8 mouse cellular contexts compared by ENCODE assay signal in the genomic region with DNA sequence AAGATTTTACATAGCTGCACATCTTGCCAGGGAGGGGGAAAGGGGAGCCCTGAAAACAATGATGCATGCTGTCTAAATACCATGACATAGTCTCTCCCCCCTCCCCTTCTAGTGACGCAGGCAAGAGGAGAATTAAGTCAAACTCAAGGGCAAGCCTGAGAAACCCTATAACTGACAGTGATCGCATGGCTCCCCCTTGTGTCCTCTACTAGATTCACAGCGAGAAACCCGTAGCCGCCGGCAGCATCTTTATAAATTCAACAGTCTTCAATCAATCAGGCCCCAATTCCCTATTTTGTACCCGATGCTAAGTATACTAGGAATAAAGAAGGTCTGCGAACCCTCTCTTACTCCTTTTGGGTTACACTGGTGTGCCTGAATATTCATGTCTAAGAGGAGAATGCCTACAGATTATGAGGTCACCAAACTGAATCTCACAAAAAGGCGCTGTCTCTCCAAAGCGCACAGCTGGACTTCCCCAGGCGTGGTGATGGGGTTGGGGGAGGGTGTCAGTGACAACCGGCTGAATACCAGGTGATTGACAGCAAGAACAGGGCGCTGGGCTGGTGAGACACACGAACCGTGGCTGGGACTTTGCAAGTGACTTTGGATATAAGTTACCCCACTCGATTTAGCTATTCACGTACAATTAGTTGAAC. TPM values are rescaled to one million over a fixed set of nuclear protein-coding genes. Genes with fewer than 3 reads are reported as not detected.
DNase-seq lines count a peak whose midpoint lies in the region; ATAC-seq and TF ChIP-seq lines count a peak whose summit lies in the region.

No protein-coding gene starts in this region.

- 5% methylated on average over 17 of the region's 17 CpGs for WGBS in lung, adult 2 months
- 2% methylated on average over 17 of the region's 17 CpGs for WGBS in neural tube, embryonic 15.5 days

- peak overlapping the region; percentile 68 for H3K4me2 ChIP-seq in neural tube, embryonic 15.5 days

- H3K4me3 ChIP-seq in layer of hippocampus, adult 2 months: 0 out of 2 replicates have a peak overlapping the region, but pooled peaks have one; percentile 0
- H3K4me3 ChIP-seq in lung, adult 2 months (replicated peaks; ENCODE audit: extremely low read depth, low read depth, low read length): no peak overlapping the region
- peak overlapping the region; percentile 20 for H3K4me3 ChIP-seq in neural tube, embryonic 15.5 days (replicated peaks)

- H3K27ac ChIP-seq in layer of hippocampus, adult 2 months: peak overlapping the region; percentile 94
- H3K27ac ChIP-seq in neural tube, embryonic 15.5 days (replicated peaks): 0 out of 2 replicates have a peak overlapping the region, but pooled peaks have one; percentile 30

- H3K9ac ChIP-seq in neural tube, embryonic 15.5 days (replicated peaks): no peak overlapping the region

- no peaks in the 10 kb centered on the region for H3K36me3 ChIP-seq in neural tube, embryonic 15.5 days

- peak; percentile 93 for TF ChIP-seq CTCF in layer of hippocampus, adult 2 months (conservative IDR thresholded peaks at IDR 0.05)
- peak; percentile 70 for TF ChIP-seq CTCF in lung, adult 2 months (IDR thresholded peaks at IDR 0.05; ENCODE audit: insufficient read depth, low read length)

- H3K27me3 ChIP-seq in neural tube, embryonic 15.5 days (replicated peaks): no peaks in the 10 kb centered on the region

- no peaks in the 10 kb centered on the region for H3K9me3 ChIP-seq in neural tube, embryonic 15.5 days (replicated peaks)

- no peak for TF ChIP-seq POLR2A in lung, adult 2 months (IDR thresholded peaks at IDR 0.05; ENCODE audit: borderline replicate concordance, extremely low read depth, low read depth, low read length)

- peaks cover 7% of the 10 kb centered on the region for H3K4me1 ChIP-seq in lung, adult 2 months (ENCODE audit: control insufficient read depth, insufficient read depth, low read length)
- H3K4me1 ChIP-seq in neural tube, embryonic 15.5 days: peaks cover 39% of the 10 kb centered on the region

- peak; percentile 36 for ATAC-seq in neural tube, embryonic 15.5 days (ENCODE audit: low FRiP score)

- DNase-seq in MN1 (ENCODE audit: low spot score): peak; percentile 86
- peak; percentile 71 for DNase-seq in cerebellum, adult 8-10 months
- peak; percentile 74 for DNase-seq in forelimb bud, embryonic 11.5 days (ENCODE audit: low read depth, low spot score)
- DNase-seq in heart, postnatal 4 days: peak; percentile 77
- DNase-seq in layer of hippocampus, adult 2 months (ENCODE audit: low spot score in 2 of 2): peak; percentile 70 to 79
- peak; percentile 47 for DNase-seq in lung, adult 2 months
- peak; percentile 81 for DNase-seq in thymus, postnatal 0 days (ENCODE audit: low spot score)

RNA-seq across cellular contexts. Expression of gene Zfp639, which starts 1.3 kb away (rescaled TPM):
- 10 to 100 TPM; 27.7 to 33.3 TPM for total RNA-seq in heart, postnatal 4 days (2021)
- total RNA-seq in layer of hippocampus, adult 2 months (2021): 10 to 100 TPM; 31.7 to 36.1 TPM
- polyA plus RNA-seq in lung, adult 2 months (2012; rRNA removed): 21.6 and 33.8 TPM in 2 replicates
- polyA plus RNA-seq in neural tube, embryonic 15.5 days (2015; fragmentation: Nextera tagmentation; extraction: Ambion mirVana): 37.0 and 40.8 TPM in 2 replicates
- 31.8 and 33.0 TPM in 2 replicates for polyA plus RNA-seq in thymus, postnatal 0 days (2015; fragmentation: Nextera tagmentation; extraction: Ambion mirVana)

RNA-seq across cellular contexts. Expression of gene Kcnmb3, which starts 16.8 kb away (rescaled TPM):
- under 1 TPM; 0.21 to 0.74 TPM for total RNA-seq in heart, postnatal 4 days (2021)
- total RNA-seq in layer of hippocampus, adult 2 months (2021): 1 to 10 TPM in 1 of 2 experiments, not detected in 1; 1.0 TPM
- 0.08 TPM in 1 of 2 replicates, not detected in the other for polyA plus RNA-seq in lung, adult 2 months (2012; rRNA removed)
- not detected in 2 replicates for polyA plus RNA-seq in neural tube, embryonic 15.5 days (2015; fragmentation: Nextera tagmentation; extraction: Ambion mirVana)
- 0.09 and 0.21 TPM in 2 replicates for polyA plus RNA-seq in thymus, postnatal 0 days (2015; fragmentation: Nextera tagmentation; extraction: Ambion mirVana)

RNA-seq across cellular contexts. Expression of gene Mfn1, which starts 20.5 kb away (rescaled TPM):
- 100 to 1,000 TPM; 296 to 314 TPM for total RNA-seq in heart, postnatal 4 days (2021)
- 100 to 1,000 TPM in 1 of 2 experiments, 10 to 100 TPM in 1; 95.2 to 103 TPM for total RNA-seq in layer of hippocampus, adult 2 months (2021)
- polyA plus RNA-seq in lung, adult 2 months (2012; rRNA removed): 8.0 and 12.4 TPM in 2 replicates
- 40.5 and 46.2 TPM in 2 replicates for polyA plus RNA-seq in neural tube, embryonic 15.5 days (2015; fragmentation: Nextera tagmentation; extraction: Ambion mirVana)
- polyA plus RNA-seq in thymus, postnatal 0 days (2015; fragmentation: Nextera tagmentation; extraction: Ambion mirVana): 11.6 and 16.8 TPM in 2 replicates
